In genomic region chr11:8496686-8497085, GRCm38 (mm10) we compare ENCODE assay signal across 8 mouse cellular contexts.
DNase-seq lines count a peak whose midpoint lies in the region; ATAC-seq and TF ChIP-seq lines count a peak whose summit lies in the region.

No protein-coding gene starts in this region.

- no peaks in the 10 kb centered on the region for H3K27me3 ChIP-seq in hindbrain, embryonic 15.5 days
- H3K27me3 ChIP-seq in hindbrain, embryonic 13.5 days: no peaks in the 10 kb centered on the region
- no peaks in the 10 kb centered on the region for H3K27me3 ChIP-seq in lung, embryonic 14.5 days (ENCODE audit: insufficient read depth, low read length)

- no peak overlapping the region for H3K9ac ChIP-seq in hindbrain, embryonic 15.5 days
- H3K9ac ChIP-seq in hindbrain, embryonic 13.5 days: no peak overlapping the region
- H3K9ac ChIP-seq in lung, embryonic 14.5 days: peak overlapping the region; percentile 23; the same call in 1 of the 2 replicates

- H3K4me2 ChIP-seq in hindbrain, embryonic 15.5 days: no peak overlapping the region
- H3K4me2 ChIP-seq in hindbrain, embryonic 13.5 days: no peak overlapping the region
- H3K4me2 ChIP-seq in lung, embryonic 14.5 days: peak overlapping the region; percentile 7; the same call in 1 of the 2 replicates

- 48% methylated on average over 5 of the region's 5 CpGs for WGBS in hindbrain, embryonic 15.5 days
- 59% methylated on average over 5 of the region's 5 CpGs for whole genome bisulfite sequencing in hindbrain, embryonic 13.5 days
- 16% methylated on average over 5 of the region's 5 CpGs for WGBS in lung, embryonic 14.5 days

- intact Hi-C loops in heart, postnatal 25 days (cut with DNase I): no loop called here

- no peaks in the 10 kb centered on the region for H3K36me3 ChIP-seq in hindbrain, embryonic 15.5 days
- H3K36me3 ChIP-seq in hindbrain, embryonic 13.5 days: no peaks in the 10 kb centered on the region
- peaks cover 27% of the 10 kb centered on the region for H3K36me3 ChIP-seq in lung, embryonic 14.5 days (ENCODE audit: insufficient read depth)

- H3K4me3 ChIP-seq in hindbrain, embryonic 15.5 days: no peak overlapping the region
- H3K4me3 ChIP-seq in hindbrain, embryonic 13.5 days: no peak overlapping the region
- no peak overlapping the region for H3K4me3 ChIP-seq in lung, embryonic 14.5 days (ENCODE audit: low read depth, low read length)

- no peaks in the 10 kb centered on the region for H3K9me3 ChIP-seq in hindbrain, embryonic 15.5 days
- no peaks in the 10 kb centered on the region for H3K9me3 ChIP-seq in hindbrain, embryonic 13.5 days
- no peaks in the 10 kb centered on the region for H3K9me3 ChIP-seq in lung, embryonic 14.5 days (ENCODE audit: low read depth, low read length)

- 0 out of 2 replicates have a peak, but pooled peaks have one; percentile 19 for ATAC-seq in hindbrain, embryonic 15.5 days (ENCODE audit: low FRiP score, low read depth)
- no peak for ATAC-seq in hindbrain, embryonic 13.5 days (ENCODE audit: low FRiP score)
- ATAC-seq in lung, embryonic 14.5 days (ENCODE audit: insufficient read depth): peak; percentile 74

- peak; percentile 39 for TF ChIP-seq CTCF in lung, embryonic 14.5 days (IDR thresholded peaks at IDR 0.05; ENCODE audit: low read depth)

- DNase-seq in urinary bladder, postnatal 36 days (ENCODE audit: low spot score in 2 of 2): peak; percentile 42 to 63
- no peak for DNase-seq in urinary bladder, adult 2 months (ENCODE audit: low spot score)
- DNase-seq in heart, postnatal 25 days (ENCODE audit: low spot score): peak; percentile 20
- DNase-seq in lung, embryonic 14.5 days: peak; percentile 91
- DNase-seq in thymus, postnatal 10 days (ENCODE audit: low spot score in 2 of 2): no peak
- no peak for DNase-seq in spleen, postnatal 14 days (ENCODE audit: low spot score in 2 of 2)

- H3K4me1 ChIP-seq in hindbrain, embryonic 15.5 days (replicated peaks): peaks cover 25% of the 10 kb centered on the region
- H3K4me1 ChIP-seq in hindbrain, embryonic 13.5 days (replicated peaks): peaks cover 17% of the 10 kb centered on the region; the same call in 1 of the 2 replicates
- peaks cover 30% of the 10 kb centered on the region for H3K4me1 ChIP-seq in lung, embryonic 14.5 days (ENCODE audit: insufficient read depth)

- peak overlapping the region; percentile 33; the same call in 1 of the 2 replicates for H3K27ac ChIP-seq in hindbrain, embryonic 15.5 days (replicated peaks)
- H3K27ac ChIP-seq in hindbrain, embryonic 13.5 days: no peak overlapping the region
- H3K27ac ChIP-seq in lung, embryonic 14.5 days (ENCODE audit: low read depth): peak overlapping the region; percentile 83

Comparison
In these comparisons a context has a peak if more than half of its experiments do, and no peak if none do; other contexts are left out.
1. DNase-seq: peak in urinary bladder, postnatal 36 days (2 of 2), heart, postnatal 25 days (single experiment) and lung, embryonic 14.5 days (single experiment); none in urinary bladder, adult 2 months (single experiment), thymus, postnatal 10 days (0 of 2) and spleen, postnatal 14 days (0 of 2).